Mouse (Mus musculus): ENCODE data around the gene Eef1b2. TPM values are rescaled to one million over a fixed set of nuclear protein-coding genes. Genes with fewer than 3 reads are reported as not detected.
"Not testable (repeated sequence)": the region's sequence is repeated elsewhere in the genome, so short reads cannot be mapped to it uniquely, and the experiment has no call there.

The Eef1b2 gene
- total and polyA plus RNA-seq, 2 experiments from 2014 or later, result 477 to 814 TPM

- WGBS, result 85% methylated on average over 2 of the region's 2 CpGs
- Histone ChIP-seq H3K9ac (no peak overlapping the region), H3K36me3 (ENCODE audit: insufficient read depth) (peaks cover 22% of the 10 kb centered on the region; the same call in 1 of the 2 replicates), H3K27ac (ENCODE audit: low read depth, low read length) (no peak overlapping the region), H3K4me1 (ENCODE audit: insufficient read depth) (no peaks in the 10 kb centered on the region), H3K4me2 (ENCODE audit: low read depth) (no peak overlapping the region), H3K4me3 (ENCODE audit: low read depth, low read length) (no peak overlapping the region), H3K27me3 (ENCODE audit: insufficient read depth, low read length) (no peaks in the 10 kb centered on the region), H3K9me3 (ENCODE audit: low read length) (no peaks in the 10 kb centered on the region)
- DNase-seq (no peak), ATAC-seq (no peak)
- no peak for TF ChIP-seq CTCF (IDR thresholded peaks at IDR 0.05; ENCODE audit: low read depth)
These were observed 38.7 kb upstream of the Eef1b2 start for GRCm38 (mm10) chr1:63137971-63138370.

- H3K36me3 ChIP-seq (ENCODE audit: insufficient read depth), result peaks cover 22% of the 10 kb centered on the region
- H3K9me3 ChIP-seq (ENCODE audit: low read length); H3K4me3 ChIP-seq (ENCODE audit: low read depth, low read length); H3K4me1 ChIP-seq (ENCODE audit: insufficient read depth); H3K4me2 ChIP-seq (ENCODE audit: low read depth); H3K27me3 ChIP-seq (ENCODE audit: insufficient read depth, low read length); H3K9ac ChIP-seq; H3K27ac ChIP-seq (ENCODE audit: low read depth, low read length); DNase-seq; ATAC-seq: not testable (repeated sequence)
- 100% methylated on average over 1 of the region's 1 CpGs for WGBS
These were observed 38.0 kb upstream of the Eef1b2 start for GRCm38 (mm10) chr1:63138586-63138985.

GRCm38 (mm10) chr1:63140231-63140630 lies 36.4 kb upstream of the Eef1b2 start:
- DNase-seq (no peak), ATAC-seq (no peak)
- Histone ChIP-seq H3K27me3 (ENCODE audit: insufficient read depth, low read length) (no peaks in the 10 kb centered on the region), H3K27ac (ENCODE audit: low read depth, low read length) (no peak overlapping the region), H3K4me1 (ENCODE audit: insufficient read depth) (no peaks in the 10 kb centered on the region), H3K4me3 (ENCODE audit: low read depth, low read length) (no peak overlapping the region), H3K36me3 (ENCODE audit: insufficient read depth) (peaks cover 36% of the 10 kb centered on the region), H3K9ac (no peak overlapping the region), H3K4me2 (ENCODE audit: low read depth) (no peak overlapping the region), H3K9me3 (ENCODE audit: low read length) (no peaks in the 10 kb centered on the region)
- 98% methylated on average over 13 of the region's 13 CpGs for WGBS
- TF ChIP-seq CTCF (IDR thresholded peaks at IDR 0.05; ENCODE audit: low read depth), result no peak

GRCm38 (mm10) chr1:63168638-63169037 lies 8.0 kb upstream of the Eef1b2 start:
- H3K36me3 ChIP-seq (ENCODE audit: insufficient read depth), result peaks cover 42% of the 10 kb centered on the region
- H3K4me3 ChIP-seq (ENCODE audit: low read depth, low read length), result no peak overlapping the region
- no peaks in the 10 kb centered on the region for H3K4me1 ChIP-seq (ENCODE audit: insufficient read depth)
- ATAC-seq (no peak), DNase-seq (no peak)
- H3K9me3 ChIP-seq (ENCODE audit: low read length), result no peaks in the 10 kb centered on the region
- no peak overlapping the region for H3K9ac ChIP-seq
- no peak overlapping the region for H3K4me2 ChIP-seq (ENCODE audit: low read depth)
- WGBS, result 88% methylated on average over 2 of the region's 2 CpGs
- no peak overlapping the region for H3K27ac ChIP-seq (ENCODE audit: low read depth, low read length)
- H3K27me3 ChIP-seq (ENCODE audit: insufficient read depth, low read length), result no peaks in the 10 kb centered on the region
- TF ChIP-seq CTCF (IDR thresholded peaks at IDR 0.05; ENCODE audit: low read depth), result no peak

- ATAC-seq, result no peak
- H3K27me3 ChIP-seq (ENCODE audit: insufficient read depth, low read length), result no peaks in the 10 kb centered on the region
- peak overlapping the region; percentile 98 for H3K4me3 ChIP-seq (ENCODE audit: low read depth, low read length)
- DNase-seq, result no peak
- no peaks in the 10 kb centered on the region for H3K9me3 ChIP-seq (ENCODE audit: low read length)
- peak overlapping the region; percentile 92; the same call in 1 of the 2 replicates for H3K27ac ChIP-seq (ENCODE audit: low read depth, low read length)
- peaks cover 27% of the 10 kb centered on the region; the same call in 1 of the 2 replicates for H3K36me3 ChIP-seq (ENCODE audit: insufficient read depth)
- H3K9ac ChIP-seq, result peak overlapping the region; percentile 91
- no peak for TF ChIP-seq CTCF (IDR thresholded peaks at IDR 0.05; ENCODE audit: low read depth)
- H3K4me2 ChIP-seq (ENCODE audit: low read depth), result peak overlapping the region; percentile 77
- WGBS, result 11% methylated on average over 11 of the region's 11 CpGs
- H3K4me1 ChIP-seq (ENCODE audit: insufficient read depth), result peaks cover 23% of the 10 kb centered on the region
These were observed 772 bp upstream of the Eef1b2 start for GRCm38 (mm10) chr1:63175853-63176252.

- 0% methylated on average over 14 of the region's 14 CpGs for WGBS
- Histone ChIP-seq H3K9me3 (ENCODE audit: low read length) (no peaks in the 10 kb centered on the region), H3K27me3 (ENCODE audit: insufficient read depth, low read length) (no peaks in the 10 kb centered on the region), H3K4me3 (ENCODE audit: low read depth, low read length) (peak overlapping the region; percentile 98), H3K27ac (ENCODE audit: low read depth, low read length) (peak overlapping the region; percentile 92), H3K9ac (peak overlapping the region; percentile 91), H3K4me1 (ENCODE audit: insufficient read depth) (peaks cover 23% of the 10 kb centered on the region), H3K4me2 (ENCODE audit: low read depth) (peak overlapping the region; percentile 77), H3K36me3 (ENCODE audit: insufficient read depth) (peaks cover 24% of the 10 kb centered on the region; the same call in 1 of the 2 replicates)
- no peak for TF ChIP-seq CTCF (IDR thresholded peaks at IDR 0.05; ENCODE audit: low read depth)
- ATAC-seq, result peak; percentile 9
- DNase-seq, result no peak
These were observed 394 bp upstream of the Eef1b2 start for GRCm38 (mm10) chr1:63176259-63176603.

- ATAC-seq (no peak), DNase-seq (no peak)
- Histone ChIP-seq H3K4me1 (ENCODE audit: insufficient read depth) (peaks cover 29% of the 10 kb centered on the region), H3K36me3 (ENCODE audit: insufficient read depth) (peaks cover 16% of the 10 kb centered on the region; the same call in 1 of the 2 replicates), H3K9me3 (ENCODE audit: low read length) (no peaks in the 10 kb centered on the region), H3K9ac (no peak overlapping the region), H3K27ac (ENCODE audit: low read depth, low read length) (no peak overlapping the region), H3K4me2 (ENCODE audit: low read depth) (peak overlapping the region; percentile 77; the same call in 1 of the 2 replicates), H3K27me3 (ENCODE audit: insufficient read depth, low read length) (no peaks in the 10 kb centered on the region), H3K4me3 (ENCODE audit: low read depth, low read length) (peak overlapping the region; percentile 98; the same call in 1 of the 2 replicates)
- no peak for TF ChIP-seq CTCF (IDR thresholded peaks at IDR 0.05; ENCODE audit: low read depth)
- 85% methylated on average over 3 of the region's 3 CpGs for WGBS
These were observed 1.7 kb downstream of the Eef1b2 start for GRCm38 (mm10) chr1:63178308-63178707.
